Mouse (Mus musculus) left cerebral cortex, adult 18-20 months (tissue): ENCODE data around the gene Dhx36. TPM values are rescaled to one million over a fixed set of nuclear protein-coding genes. Genes with fewer than 3 reads are reported as not detected.

ENCODE experiments used
- DNase-seq, 2 experiments: peaks; one replicate each; pipeline ENCODE4 v3.0.0; 2021 to 2022; ENCODE audit warnings: low spot score in 2 of 2, mixed read lengths in 1 of 2
- total RNA-seq, 2 experiments: library from RNA; stranded (reverse); gene quantifications; 2 replicates each; pipeline ENCODE4 v1.2.3; 2021

Gene Dhx36
- total RNA-seq, 2 experiments from 2014 or later = 51.7 to 53.3 TPM

DNA sequence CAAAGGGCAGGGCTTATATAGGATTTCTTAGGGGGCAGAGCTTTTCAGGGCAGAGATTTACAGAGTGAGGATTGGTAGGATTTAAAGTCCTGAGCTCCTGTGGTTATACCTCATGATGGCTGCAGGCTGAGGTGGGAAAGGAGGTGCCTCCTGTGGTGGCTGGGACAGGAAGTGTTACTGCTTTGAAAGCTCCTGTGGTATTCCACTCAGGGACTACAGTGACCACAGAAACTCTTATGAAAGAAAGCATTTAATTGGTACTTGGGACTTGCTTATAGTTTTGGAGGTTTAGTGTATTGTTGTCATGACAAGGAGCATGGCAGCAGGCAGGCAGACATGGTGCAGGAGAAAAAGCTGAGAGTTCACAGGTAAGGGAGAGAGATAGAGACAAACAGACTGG lies 70.9 kb downstream of the Dhx36 start:
- DNase-seq = no peak

GRCm38 (mm10) chr3:62433675-62434074 lies 73.1 kb downstream of the Dhx36 start:
- no peak for DNase-seq

DNA sequence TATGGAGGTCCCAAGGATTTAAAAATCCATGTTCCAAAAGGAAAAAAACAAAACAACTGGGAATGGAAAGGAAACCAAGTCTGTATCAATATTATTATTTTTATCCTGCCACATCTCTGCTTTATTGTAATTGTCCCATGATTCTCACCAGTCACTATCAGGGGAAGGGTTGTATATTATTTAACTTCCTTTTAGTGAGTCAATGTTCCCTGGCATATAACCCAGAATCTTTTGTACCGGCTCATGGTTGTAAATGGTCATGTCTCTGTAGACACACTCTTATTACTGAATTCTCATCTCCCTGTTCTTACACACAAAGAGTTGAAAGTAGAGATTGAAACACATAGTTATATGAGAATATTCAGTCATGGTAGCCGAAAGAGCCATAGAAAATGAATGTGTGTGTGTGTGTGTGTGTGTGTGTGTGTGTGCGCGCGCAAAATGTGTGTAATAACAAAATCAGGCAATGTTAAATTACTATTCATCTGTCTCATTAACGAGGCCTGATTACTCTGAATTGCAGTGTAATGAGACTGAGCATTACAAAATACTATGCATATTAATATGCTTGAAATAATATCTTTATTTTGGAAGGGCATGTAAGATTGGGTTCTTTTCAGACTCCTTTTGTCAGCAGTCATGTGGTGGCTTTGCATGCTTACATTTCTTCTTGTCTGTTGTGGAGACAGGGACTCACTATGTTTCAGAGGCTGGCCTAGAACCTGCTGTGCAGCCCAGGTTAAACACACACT lies 88.2 kb downstream of the Dhx36 start:
- no peak for DNase-seq

Other genes starting within 250 kb of the Dhx36 start
- gene Arhgef26, start 168.7 kb downstream of the Dhx36 start, total RNA-seq = 10 to 100 TPM; 19.7 to 24.9 TPM
- 1 to 10 TPM in 1 of 2 experiments, under 1 TPM in 1; 0.84 to 1.7 TPM for gene Gpr149, start 98.1 kb upstream of the Dhx36 start, total RNA-seq